Mouse (Mus musculus) limb, embryonic 11.5 days (tissue): ENCODE data around the gene Gcsh. TPM values are rescaled to one million over a fixed set of nuclear protein-coding genes. Genes with fewer than 3 reads are reported as not detected.

Source experiments
- ATAC-seq: fragments of 200-750 bp; cut with Nextera tagmentation; 2 replicates; pipeline ENCODE4 v1.8.0; 2017; ENCODE audit warnings: low read depth; ENCODE audit not compliant: insufficient number of reproducible peaks, low FRiP score, low TSS enrichment
- DNase-seq: peaks from one replicate; pipeline ENCODE4 v3.0.0-alpha.2; 2015; ENCODE audit warnings: low spot score
- H3K27ac ChIP-seq: fragments of 300-500 bp; sonication (generic); replicated peaks from 2 replicates; pipeline ENCODE4 v1.5.1; 2014; ENCODE audit warnings: low read depth, mild to moderate bottlenecking, low read length
- H3K27me3 ChIP-seq: fragments of 300-500 bp; sonication (generic); 2 replicates; pipeline ENCODE4 v1.6.1; 2014; ENCODE audit warnings: mild to moderate bottlenecking, low read length, mixed read lengths; ENCODE audit not compliant: control insufficient read depth, insufficient read depth
- H3K36me3 ChIP-seq: fragments of 300-500 bp; sonication (generic); 2 replicates; pipeline ENCODE4 v1.6.1; 2014; ENCODE audit warnings: mild to moderate bottlenecking, low read length, moderate library complexity, mixed read lengths; ENCODE audit not compliant: control insufficient read depth, insufficient read depth
- H3K4me1 ChIP-seq: fragments of 300-500 bp; sonication (generic); 2 replicates; pipeline ENCODE4 v1.6.1; 2014; ENCODE audit warnings: low read length, mixed read lengths; ENCODE audit not compliant: control insufficient read depth, insufficient read depth
- H3K4me2 ChIP-seq: fragments of 300-500 bp; sonication (generic); 2 replicates; pipeline ENCODE4 v1.6.1; 2014; ENCODE audit warnings: low read depth, mild to moderate bottlenecking, moderate library complexity; ENCODE audit not compliant: severe bottlenecking
- H3K4me3 ChIP-seq: fragments of 300-500 bp; sonication (generic); 2 replicates; pipeline ENCODE4 v1.5.1; 2014; ENCODE audit warnings: low read depth, low read length
- H3K9ac ChIP-seq: fragments of 300-500 bp; sonication (generic); 2 replicates; pipeline ENCODE4 v1.6.1; 2014; ENCODE audit warnings: mild to moderate bottlenecking, low read length
- H3K9me3 ChIP-seq: fragments of 300-500 bp; sonication (generic); 2 replicates; pipeline ENCODE4 v1.6.1; 2016; ENCODE audit warnings: low read length; ENCODE audit not compliant: control insufficient read depth
- WGBS: fragments of 180-500 bp; shearing (Covaris S2); extraction: QIAGEN DNeasy Blood & Tissue Kit; methylation state at CpG from one replicate; pipeline ENCODE4 v1.1.7; 2014; 5-methylcytosine and 5-hydroxymethylcytosine counted together
- polyA plus RNA-seq: library from polyadenylated mRNA; unstranded; fragments of >200 nt; fragmentation: Nextera tagmentation; extraction: Ambion mirVana; gene quantifications from 2 replicates; pipeline ENCODE4 v1.2.1, GENCODE M21; 2014

Gene Gcsh
- polyA plus RNA-seq, 1 experiment from 2014 or later, result 172 TPM

DNA sequence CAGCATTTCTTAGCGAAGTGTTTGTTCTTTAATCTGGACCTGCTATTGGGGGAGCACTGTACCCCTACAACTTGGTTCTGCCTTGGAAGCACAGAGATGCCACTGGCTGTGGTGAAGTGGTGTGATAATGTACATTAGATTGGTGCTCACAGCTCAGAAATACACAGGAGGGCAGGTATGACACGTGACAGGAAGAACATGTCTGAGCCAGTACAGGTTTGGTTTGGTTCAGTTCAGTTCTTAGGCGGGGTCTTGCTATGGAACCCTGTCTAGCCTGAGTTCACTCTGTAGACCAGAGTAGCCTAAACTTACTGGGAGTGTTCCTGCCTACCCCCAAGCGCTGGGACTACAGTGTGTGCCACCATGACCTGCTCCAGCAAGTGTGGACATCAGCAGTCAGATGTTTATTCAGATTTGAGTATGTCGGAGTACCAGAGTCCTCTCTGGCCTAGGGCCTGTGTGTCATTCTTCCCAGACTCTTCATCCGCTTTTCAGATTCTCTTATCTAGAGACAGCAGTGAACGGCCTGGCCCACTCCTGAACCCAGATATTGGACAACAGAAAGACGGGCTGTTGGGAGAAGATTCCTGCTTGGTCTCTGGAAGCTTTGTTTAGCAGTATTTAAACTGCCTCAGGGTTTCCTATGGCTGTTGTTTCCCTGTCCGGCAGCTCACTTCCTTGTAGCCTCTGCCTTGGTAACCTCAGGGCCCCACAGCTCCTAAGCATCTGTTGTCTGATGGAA lies 48.0 kb downstream of the Gcsh start:
- H3K9ac ChIP-seq, result no peak overlapping the region
- no peaks in the 10 kb centered on the region for H3K36me3 ChIP-seq
- peaks cover 4% of the 10 kb centered on the region; the same call in 1 of the 2 replicates for H3K4me1 ChIP-seq
- ATAC-seq, result no peak
- 86% methylated on average over 9 of the region's 9 CpGs for WGBS
- H3K27me3 ChIP-seq, result no peaks in the 10 kb centered on the region
- H3K4me2 ChIP-seq, result no peak overlapping the region
- no peak overlapping the region for H3K27ac ChIP-seq
- no peak for DNase-seq
- no peak overlapping the region for H3K4me3 ChIP-seq
- no peaks in the 10 kb centered on the region for H3K9me3 ChIP-seq

DNA sequence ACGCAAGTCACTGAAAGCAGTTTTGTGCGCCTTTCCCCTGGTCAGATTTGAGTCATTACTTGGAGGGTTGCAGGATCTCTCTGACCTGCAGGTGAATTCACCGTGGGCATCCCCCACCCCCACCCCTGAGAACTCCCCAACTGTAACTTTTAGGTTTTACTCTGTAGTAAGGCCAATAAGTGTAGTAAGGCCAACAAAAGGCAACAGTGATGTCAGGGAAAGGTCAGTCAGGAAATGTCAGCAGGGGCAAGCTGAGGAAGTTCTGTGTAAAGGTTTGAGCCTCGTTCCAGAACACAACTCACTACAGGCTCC lies 49.0 kb downstream of the Gcsh start:
- Histone ChIP-seq H3K9me3 (no peaks in the 10 kb centered on the region), H3K4me2 (peak overlapping the region; percentile 95), H3K27ac (no peak overlapping the region), H3K4me1 (peaks cover 4% of the 10 kb centered on the region; the same call in 1 of the 2 replicates), H3K27me3 (no peaks in the 10 kb centered on the region), H3K4me3 (peak overlapping the region; percentile 95; the same call in 1 of the 2 replicates), H3K36me3 (no peaks in the 10 kb centered on the region), H3K9ac (no peak overlapping the region)
- WGBS, result 19% methylated on average over 4 of the region's 4 CpGs
- ATAC-seq (no peak), DNase-seq (no peak)

DNA sequence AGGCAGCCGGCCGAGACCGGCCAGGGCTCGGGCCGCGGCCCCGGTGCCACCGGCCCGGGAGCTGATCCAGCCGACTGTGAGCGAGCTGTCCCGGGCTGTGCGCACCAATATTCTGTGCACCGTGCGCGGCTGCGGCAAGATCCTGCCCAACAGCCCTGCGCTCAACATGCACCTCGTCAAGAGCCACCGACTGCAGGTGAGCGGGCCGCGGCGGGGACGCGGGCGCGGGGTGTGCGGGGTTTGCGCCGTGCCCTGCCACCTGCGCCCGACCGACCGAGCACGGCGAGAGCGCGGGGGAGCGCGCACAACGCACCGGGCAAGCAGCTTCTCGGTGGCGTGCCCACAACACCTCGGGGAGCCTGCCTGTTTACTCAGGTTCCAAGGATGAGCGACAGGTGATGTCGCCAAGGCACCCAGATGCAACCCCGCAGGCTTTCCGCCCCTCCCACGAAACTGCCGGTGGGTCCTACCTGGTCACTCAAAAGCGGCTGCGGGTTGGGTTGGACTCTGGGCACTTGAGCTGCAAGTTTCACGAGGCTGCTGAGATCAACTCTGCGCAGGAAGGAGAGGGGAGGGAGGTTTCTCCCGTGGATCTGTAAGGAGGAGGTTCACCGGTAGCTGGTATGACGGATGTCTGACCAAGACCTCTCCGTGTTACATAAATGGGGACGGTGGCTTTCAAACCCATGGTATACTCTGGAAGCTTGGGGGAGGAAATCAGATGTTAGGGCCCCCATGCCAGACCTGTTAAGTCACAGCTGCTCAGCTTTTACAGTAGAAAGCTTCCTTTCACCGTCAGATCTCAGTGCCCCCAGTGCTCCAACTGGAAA lies 49.6 kb downstream of the Gcsh start:
- DNase-seq (peak; percentile 39), ATAC-seq (peak; percentile 65)
- Histone ChIP-seq H3K27ac (no peak overlapping the region), H3K4me2 (peak overlapping the region; percentile 95), H3K4me1 (peaks cover 4% of the 10 kb centered on the region; the same call in 1 of the 2 replicates), H3K9ac (peak overlapping the region; percentile 84), H3K27me3 (no peaks in the 10 kb centered on the region), H3K4me3 (peak overlapping the region; percentile 95), H3K36me3 (no peaks in the 10 kb centered on the region), H3K9me3 (no peaks in the 10 kb centered on the region)
- under 1% methylated on average over 62 of the region's 62 CpGs for WGBS

DNA sequence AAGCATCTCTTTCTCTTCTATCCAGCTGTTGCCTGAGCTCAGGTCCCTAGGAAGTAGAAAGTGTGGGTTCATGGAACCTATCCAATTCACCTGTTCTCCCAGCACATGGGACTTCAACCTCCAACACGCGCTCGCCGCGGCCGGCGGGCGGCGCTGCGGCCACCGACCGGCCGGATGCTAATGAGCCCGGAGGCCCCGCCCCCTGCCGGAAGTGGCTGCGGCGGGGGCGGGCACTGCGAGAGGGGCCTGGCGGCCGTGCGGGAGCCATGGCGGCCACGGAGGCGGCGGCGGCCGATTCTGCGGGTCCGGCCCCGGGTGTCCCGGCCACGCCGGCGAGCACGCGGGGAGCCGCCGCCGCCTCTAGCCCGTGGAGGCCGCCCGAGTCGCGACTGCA lies 50.2 kb downstream of the Gcsh start, which contains the start of gene Atmin:
Gene Atmin (plus strand): TSS at position 233 of the 394 bp plus-strand sequence.
- ATAC-seq (peak; percentile 86), DNase-seq (peak; percentile 90)
- Histone ChIP-seq H3K27ac (no peak within 1 kb of the TSS), H3K27me3 (no peaks in the 10 kb centered on the region), H3K36me3 (no peaks in the 10 kb centered on the region), H3K9ac (peak within 1 kb of the TSS; percentile 84), H3K4me3 (peak within 1 kb of the TSS; percentile 95), H3K9me3 (no peaks in the 10 kb centered on the region), H3K4me1 (peaks cover 4% of the 10 kb centered on the region; the same call in 1 of the 2 replicates), H3K4me2 (peak within 1 kb of the TSS; percentile 95)
- under 1% methylated on average over 45 of the region's 46 CpGs for WGBS

DNA sequence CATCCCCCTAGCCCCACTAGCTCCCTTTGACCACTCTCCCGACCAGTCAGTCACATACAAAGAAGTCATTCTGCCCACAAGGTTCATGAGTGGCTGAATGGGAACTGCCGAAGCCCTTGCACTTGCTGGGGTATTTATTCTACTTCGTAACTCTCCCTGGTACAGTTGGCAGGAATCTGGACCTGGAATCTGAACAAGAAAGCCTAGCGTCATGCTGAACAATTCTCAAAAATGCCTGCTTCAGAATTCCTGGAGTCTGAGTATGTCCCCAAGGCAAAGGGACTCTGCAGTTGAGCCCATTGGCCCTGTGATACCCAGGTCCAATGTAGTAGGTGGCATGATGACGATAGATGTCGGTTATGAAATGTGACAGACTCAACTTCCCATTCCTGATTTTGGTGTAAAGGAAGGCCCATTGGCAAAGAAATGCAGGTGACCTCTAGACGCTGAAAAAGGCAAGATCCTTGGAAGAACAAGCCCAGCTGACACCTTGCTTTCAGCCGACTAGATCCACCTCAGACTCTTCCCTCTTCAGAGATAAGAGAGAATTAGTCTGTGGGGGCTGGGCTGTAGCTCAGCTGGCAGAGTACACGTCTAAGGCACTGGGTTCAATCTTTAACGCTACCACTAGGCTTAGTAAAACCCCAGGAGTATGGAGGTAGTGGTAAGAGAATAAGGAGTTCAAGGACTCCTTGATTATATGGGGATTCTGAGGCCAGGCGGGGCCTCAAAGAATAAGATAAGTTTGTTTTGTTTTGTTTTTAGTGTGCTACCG lies 50.9 kb downstream of the Gcsh start:
- Histone ChIP-seq H3K9ac (no peak overlapping the region), H3K9me3 (no peaks in the 10 kb centered on the region), H3K4me2 (no peak overlapping the region), H3K27me3 (no peaks in the 10 kb centered on the region), H3K27ac (no peak overlapping the region), H3K4me3 (no peak overlapping the region), H3K36me3 (peaks cover 5% of the 10 kb centered on the region; the same call in 1 of the 2 replicates), H3K4me1 (peaks cover 4% of the 10 kb centered on the region; the same call in 1 of the 2 replicates)
- DNase-seq (no peak), ATAC-seq (no peak)
- WGBS, result 80% methylated on average over 12 of the region's 12 CpGs

DNA sequence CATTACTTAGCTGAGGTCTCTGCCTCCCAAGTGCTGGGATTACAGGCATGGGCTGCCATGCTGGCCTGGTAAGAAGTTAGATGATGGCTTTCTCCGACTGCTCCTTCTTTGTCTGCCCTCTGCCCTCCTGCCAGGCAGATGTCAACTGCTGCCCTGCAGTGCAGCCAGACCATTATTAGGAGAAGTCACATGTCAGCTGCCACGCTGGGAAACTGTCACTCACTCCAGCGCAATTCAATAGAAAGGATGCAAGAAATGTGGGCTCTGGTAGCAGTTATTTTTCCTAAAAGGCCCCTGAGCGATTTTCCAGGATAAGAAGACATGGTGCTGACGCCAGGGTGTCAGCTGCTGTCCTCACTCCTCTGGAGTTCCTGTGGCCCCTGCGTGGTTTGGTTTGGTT lies 57.8 kb downstream of the Gcsh start:
- no peaks in the 10 kb centered on the region for H3K9me3 ChIP-seq
- H3K4me2 ChIP-seq, result no peak overlapping the region
- DNase-seq (no peak), ATAC-seq (no peak)
- WGBS, result 88% methylated on average over 6 of the region's 6 CpGs
- no peak overlapping the region for H3K27ac ChIP-seq
- H3K36me3 ChIP-seq, result peaks cover 29% of the 10 kb centered on the region; the same call in 1 of the 2 replicates
- no peaks in the 10 kb centered on the region for H3K4me1 ChIP-seq
- no peak overlapping the region for H3K4me3 ChIP-seq
- H3K9ac ChIP-seq, result no peak overlapping the region
- H3K27me3 ChIP-seq, result no peaks in the 10 kb centered on the region

DNA sequence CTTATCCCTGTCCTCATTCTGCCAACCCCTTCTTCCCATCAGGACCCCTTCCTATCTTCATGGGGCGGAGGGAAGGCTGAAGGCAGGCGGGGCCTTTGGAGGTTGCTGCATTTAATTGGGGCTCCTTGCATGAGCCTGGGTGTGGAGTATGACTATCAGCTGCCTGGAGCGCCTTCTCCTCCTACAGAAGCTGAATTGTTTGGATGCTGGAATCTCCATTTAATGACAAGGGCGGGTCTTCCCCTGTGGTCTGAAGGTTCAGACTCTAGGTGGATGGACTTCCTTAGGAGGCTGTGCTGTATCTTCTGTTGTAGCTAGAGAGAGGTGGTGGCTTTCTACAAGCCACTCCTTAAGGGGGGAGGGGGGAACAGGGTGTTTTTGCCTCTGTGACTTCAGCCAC lies 58.4 kb downstream of the Gcsh start:
- Histone ChIP-seq H3K27ac (no peak overlapping the region), H3K27me3 (no peaks in the 10 kb centered on the region), H3K9ac (no peak overlapping the region), H3K9me3 (no peaks in the 10 kb centered on the region), H3K4me2 (no peak overlapping the region), H3K4me1 (no peaks in the 10 kb centered on the region), H3K4me3 (no peak overlapping the region), H3K36me3 (peaks cover 29% of the 10 kb centered on the region; the same call in 1 of the 2 replicates)
- WGBS, result 92% methylated on average over 4 of the region's 4 CpGs
- ATAC-seq (no peak), DNase-seq (no peak)
